Mouse (Mus musculus) heart, adult 8-10 months (tissue): ENCODE results near the gene Supt20. TPM values are rescaled to one million over a fixed set of nuclear protein-coding genes. Genes with fewer than 3 reads are reported as not detected.
"Not testable (repeated sequence)": the region's sequence is repeated elsewhere in the genome, so short reads cannot be mapped to it uniquely, and the experiment has no call there.

ENCODE experiments used
- DNase-seq: peaks from one replicate; pipeline ENCODE4 v3.0.0; 2022; ENCODE audit warnings: low spot score
- total RNA-seq, 4 experiments: library from RNA; stranded (reverse); gene quantifications; 2 replicates each; pipeline ENCODE4 v1.2.4; 2022

Gene Supt20
- total RNA-seq, 4 experiments from 2014 or later: 16.7 to 22.3 (median 18.6) TPM

- DNase-seq: no peak
Measured at GRCm38 (mm10) chr3:54699759-54700301, 7.2 kb downstream of the Supt20 start.

DNA sequence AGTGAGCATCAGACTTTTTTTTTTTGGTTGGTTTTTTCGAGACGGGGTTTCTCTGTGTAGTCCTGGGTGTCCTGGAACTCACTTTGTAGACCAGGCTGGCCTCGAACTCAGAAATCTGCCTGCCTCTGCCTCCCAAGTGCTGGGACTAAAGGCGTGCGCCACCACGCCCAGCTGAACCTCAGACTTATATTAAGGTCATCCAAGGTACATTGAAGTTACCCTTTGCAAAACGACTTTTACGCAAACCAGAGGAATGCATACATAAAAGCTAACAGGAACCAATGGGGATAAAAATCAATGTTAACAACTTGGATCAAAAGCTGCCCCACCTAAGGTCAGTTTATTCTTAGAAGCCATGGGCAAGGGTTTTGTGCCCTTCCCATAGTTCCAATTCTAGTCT lies 11.5 kb downstream of the Supt20 start:
- not testable (repeated sequence) for DNase-seq

DNA sequence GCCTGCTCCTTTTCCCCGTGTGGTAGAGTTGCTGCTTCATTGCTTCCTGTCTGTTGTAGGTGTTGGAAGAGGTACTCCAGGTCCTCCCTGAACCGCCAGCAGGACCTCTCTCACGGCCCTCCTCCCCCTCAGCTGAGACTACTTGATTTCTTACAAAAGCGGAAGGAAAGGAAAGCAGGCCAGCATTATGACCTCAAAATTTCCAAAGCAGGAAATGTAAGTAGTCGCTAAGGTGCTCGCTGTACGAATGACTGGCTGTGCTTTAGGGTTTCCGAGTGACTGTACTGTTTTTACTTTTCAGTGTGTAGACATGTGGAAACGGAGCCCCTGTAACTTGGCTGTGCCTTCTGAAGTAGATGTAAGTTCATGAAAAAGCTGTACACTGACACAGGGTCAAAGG lies 16.4 kb downstream of the Supt20 start:
- peak; percentile 30 for DNase-seq

DNA sequence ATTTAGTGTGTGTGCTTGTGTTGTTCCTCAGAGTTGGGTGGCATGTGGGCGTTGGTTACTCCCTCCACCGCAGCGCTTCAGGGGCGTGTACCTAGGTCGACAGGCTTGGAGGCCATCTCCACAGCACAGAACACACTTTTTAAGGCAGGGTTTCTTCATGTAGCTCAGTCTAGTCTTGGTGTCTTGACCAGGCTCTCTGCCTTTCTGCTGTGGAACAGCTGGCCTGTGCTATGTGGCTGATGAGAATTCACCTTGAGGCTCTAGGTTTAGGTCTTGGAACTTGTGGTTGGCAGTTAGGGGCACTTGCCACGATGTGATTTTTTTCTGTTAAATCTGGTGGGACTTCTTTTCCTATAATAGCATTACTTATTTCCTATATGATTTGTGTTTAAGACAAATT lies 21.6 kb downstream of the Supt20 start, which contains the start of gene Gm21958:
TSS of gene Gm21958 (minus strand) at position 101 of the 400 bp plus-strand sequence.
- no peak for DNase-seq

DNA sequence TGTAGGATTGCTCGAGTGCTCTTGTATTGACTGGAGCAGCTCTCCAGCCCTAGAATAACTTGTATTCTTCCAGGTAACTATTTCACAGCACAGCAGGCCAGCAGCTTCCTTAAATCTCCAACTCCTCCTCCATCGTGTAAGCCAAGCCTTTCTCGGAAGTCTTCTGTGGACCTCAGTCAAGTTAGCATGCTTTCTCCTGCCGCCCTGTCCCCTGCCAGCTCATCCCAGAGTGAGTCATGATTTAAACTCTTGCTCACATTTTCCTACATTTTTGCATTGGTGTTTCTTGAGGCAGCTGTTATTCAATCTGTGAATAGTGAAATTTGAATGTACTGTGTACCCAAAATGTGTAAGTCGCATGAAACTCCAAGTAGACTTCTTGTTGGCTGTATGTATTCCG lies 22.9 kb downstream of the Supt20 start:
- DNase-seq: no peak

DNA sequence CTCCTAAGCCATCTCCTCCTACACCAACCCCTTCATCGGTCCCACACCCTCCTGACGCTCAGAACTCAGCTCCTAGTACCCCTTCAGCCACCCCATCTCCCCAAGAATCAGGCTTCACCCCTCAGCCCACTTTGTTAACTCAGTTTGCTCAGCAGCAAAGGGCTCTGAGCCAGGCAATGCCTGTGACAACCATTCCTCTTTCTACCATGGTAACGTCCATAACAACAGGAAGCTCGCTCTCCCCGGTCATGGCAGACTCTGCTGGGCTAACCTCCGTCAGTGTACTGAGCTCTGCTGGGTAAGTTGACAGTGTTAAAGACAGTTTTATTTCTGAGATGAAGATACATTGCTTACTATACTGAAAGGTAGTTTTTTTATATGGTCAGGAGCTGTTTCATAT lies 24.7 kb downstream of the Supt20 start:
- DNase-seq: no peak

GRCm38 (mm10) chr3:54718947-54719346 lies 26.3 kb downstream of the Supt20 start:
- DNase-seq: no peak

GRCm38 (mm10) chr3:54723741-54724500 lies 31.3 kb downstream of the Supt20 start:
- DNase-seq: no peak

DNA sequence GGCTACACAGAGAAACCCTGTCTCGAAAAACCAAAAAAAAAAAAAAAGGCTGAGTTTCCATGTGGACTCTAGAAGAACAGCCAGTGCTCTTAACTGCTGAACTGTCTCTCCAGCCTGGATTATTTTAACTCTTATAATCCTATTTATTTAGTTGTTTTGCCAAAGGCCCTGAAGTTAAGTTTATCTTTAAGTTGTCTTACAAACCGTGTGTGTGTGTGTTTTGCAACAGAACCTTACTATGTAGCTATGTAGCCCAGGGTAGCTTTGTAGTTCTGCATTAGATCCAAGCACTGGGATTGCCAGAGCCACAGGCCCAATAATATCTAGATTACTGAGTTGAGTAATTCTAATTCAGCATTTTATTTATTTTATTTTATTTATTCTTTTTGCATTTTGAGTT lies 32.7 kb downstream of the Supt20 start:
- DNase-seq: no peak

DNA sequence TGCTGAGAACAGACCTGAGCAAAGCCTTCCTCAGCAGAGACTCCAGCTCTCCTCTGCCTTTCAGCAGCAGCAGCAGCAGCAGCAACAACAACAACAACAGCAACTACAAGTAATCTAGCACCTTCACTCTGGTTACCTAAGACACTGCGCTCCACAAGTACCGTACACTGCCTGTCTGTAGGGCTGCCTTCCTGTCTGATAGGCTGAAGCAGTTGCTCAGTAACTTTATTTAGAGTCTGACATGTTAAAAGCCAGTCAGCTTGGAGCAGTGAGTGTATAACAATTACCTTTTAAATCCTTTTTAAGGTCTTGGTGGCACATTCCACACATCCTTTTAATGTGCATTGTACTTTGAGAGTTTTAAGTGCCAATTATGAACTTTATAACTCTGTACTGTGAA lies 35.0 kb downstream of the Supt20 start:
- DNase-seq: no peak

DNA sequence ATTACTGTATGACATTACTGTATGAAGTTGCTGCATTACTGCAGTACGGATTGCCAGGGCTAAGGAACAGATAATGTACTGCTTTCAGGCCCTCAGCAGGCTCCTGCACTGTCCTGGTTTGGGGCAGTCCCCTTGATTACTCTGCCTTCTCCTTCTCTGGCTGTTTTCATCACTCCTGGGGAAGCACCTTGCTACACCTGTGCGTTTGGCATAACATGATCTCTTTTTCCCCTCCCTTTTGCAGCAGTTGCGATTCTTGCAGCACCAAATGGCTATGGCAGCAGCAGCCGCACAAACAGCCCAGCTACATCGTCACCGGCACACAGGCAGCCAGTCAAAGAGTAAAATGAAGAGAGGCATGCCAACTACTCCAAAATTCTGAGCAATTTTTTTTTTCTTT lies 35.5 kb downstream of the Supt20 start:
- DNase-seq: no peak

GRCm38 (mm10) chr3:54731626-54732150 lies 39.1 kb downstream of the Supt20 start:
- DNase-seq: no peak

DNA sequence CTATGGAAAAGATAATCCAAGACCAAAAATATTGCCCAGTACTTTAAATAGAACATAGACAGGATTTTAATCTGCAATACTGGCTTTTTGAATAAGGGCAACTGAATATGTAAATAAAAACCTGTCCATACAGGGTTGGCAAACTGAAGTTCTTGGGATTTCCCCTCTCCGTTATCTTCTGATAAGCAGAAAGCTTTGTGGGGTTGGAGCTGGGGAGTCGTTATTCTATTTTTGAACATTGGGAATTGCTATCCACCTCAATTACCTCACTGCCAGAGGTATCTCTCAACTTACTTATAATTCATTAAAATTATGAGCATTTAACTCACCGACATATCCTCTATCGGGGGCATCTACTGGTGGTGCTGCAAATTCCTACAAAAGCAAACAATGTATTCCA lies 39.8 kb downstream of the Supt20 start:
- no peak for DNase-seq

DNA sequence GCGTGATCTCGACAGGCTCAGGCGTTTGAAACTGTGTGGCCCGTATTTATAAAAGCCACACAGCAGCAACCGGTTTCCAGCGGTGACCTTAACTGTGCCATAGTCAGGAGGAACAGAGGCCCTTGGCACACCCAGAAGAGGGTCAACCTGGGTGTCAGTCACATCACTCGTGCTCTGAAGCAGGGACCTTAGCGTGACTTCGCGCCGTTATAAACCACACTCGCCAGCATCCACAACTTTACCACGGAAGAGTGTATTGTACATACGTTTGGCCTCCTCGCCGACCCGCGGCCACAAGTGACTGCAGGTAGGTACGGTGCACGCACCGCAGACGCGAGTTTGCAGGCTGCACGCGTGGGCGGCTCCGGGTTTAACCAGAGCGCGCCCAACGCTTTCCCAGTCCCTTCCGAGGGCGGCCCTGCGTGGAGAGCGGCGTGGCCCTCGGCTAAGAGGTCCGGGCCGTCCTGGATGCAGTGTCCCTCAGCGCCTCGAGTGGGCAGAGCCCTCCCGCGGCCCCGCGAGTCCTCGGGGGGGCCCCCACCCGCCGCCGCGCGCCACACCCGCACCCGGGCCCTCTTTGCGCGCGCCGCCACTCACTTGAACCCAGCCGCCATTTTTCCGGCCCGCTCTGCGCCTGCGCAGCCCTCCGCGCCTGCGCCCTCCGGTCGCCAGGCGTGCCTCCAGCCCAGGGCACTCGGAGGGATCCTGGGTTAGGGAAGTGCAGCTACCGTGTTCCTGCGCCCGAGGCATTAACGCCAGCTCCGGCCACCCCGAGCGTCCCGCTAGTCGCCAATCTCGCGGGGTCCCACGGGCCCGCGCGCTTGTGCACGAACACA lies 42.0 kb downstream of the Supt20 start:
- DNase-seq: peak; percentile 90

DNA sequence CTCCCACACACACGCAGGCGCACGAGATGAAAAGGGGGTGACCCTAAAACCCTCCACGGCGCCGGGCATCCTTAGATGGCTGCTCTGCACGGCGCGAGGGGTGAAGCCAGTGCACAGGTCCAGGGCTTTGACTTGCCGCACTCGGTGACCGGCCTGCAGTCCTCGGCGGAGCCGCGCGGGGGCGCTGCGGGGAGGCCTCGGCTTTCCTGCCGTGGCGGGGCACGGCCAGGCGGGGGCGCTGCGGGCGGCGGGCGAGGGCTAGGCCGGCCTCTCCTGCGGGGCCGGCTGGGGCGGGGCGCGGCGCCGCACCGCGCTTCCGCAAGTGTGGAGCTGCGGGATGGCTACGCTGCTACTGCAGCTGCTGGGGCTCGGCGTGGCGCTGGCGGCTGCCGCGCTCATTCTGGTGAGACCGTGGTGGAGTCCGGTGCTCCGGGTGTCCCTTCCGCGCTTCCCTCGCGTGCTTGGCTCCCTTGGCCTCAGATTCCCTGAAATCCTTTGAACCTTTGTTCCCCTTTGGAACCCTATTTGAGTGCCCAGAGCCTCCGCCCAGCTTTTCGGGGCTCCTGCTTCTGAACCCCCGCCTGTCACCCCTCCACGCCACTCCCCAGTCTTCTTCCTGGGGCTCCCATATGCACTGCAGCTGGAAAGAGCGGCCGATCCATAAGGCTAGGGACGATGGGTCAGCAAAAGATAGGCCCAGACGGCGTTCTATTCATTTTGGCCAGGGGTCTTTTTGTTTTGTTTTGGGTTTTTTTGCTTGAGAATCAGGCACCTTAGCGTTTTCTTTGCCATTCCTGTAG lies 42.8 kb downstream of the Supt20 start, which contains the start of the genes Exosc8 and Alg5:
TSS of gene Exosc8 (minus strand) at position 147 of the 800 bp plus-strand sequence.
TSS of gene Alg5 (plus strand) at position 293 of the 800 bp plus-strand sequence.
- peak; percentile 86 for DNase-seq

DNA sequence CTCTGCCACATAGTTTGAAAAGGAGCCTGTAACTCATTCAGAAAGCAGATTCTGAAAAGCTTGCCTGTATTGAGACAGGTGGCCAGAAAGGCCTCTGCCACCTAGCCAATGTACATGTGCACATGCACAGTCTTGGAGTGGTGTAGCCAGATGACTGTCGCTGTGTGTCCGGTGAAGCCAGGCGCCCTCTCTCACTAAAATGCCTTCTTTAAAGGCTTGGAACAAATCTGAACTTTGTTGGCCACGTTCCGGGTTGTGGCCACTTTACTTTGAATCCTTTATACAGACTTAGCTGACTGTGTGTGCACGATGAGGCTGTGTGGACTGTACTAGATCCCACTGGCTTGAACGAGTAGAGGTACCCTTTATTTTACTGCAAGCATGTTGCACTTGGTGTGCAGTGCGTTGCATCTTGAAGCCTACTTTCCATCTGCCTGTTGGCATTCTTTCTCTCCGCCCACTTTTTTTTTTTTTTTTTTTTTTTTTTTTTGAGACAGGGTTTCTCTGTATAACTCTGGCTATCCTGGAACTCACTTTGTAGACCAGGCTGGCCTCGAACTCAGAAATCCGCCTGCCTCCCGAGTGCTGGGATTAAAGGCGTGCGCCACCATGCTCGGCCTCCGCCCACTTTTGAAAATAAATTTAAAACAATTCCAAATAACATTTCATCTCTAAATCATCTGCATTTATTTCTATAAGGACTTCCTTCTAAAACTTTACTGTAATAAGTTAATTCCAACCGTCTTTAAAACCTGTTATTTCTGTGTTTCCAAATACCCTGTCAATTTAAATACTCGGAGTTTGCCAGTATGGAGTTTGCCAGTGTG lies 43.7 kb downstream of the Supt20 start:
- no peak for DNase-seq

- DNase-seq: no peak
Measured at GRCm38 (mm10) chr3:54737317-54737716, 44.7 kb downstream of the Supt20 start.

DNA sequence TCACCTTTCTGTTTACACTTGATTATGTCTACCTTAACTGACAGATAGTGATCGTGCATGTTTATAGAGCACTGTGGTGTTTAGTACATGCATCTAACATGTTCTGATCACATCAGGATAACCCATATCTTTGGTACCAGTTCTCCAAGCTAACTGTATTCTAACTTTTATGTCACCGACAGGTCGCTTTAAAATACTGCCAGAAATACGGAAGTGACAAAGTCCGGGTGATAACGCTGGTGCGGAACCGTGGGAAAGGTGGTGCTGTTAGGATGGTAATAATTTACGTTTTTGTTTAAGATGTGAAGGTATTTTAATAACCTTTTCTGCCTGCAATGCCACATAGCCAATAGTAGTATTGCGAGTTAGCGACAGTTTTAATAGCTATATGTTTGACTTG lies 49.4 kb downstream of the Supt20 start:
- no peak for DNase-seq

DNA sequence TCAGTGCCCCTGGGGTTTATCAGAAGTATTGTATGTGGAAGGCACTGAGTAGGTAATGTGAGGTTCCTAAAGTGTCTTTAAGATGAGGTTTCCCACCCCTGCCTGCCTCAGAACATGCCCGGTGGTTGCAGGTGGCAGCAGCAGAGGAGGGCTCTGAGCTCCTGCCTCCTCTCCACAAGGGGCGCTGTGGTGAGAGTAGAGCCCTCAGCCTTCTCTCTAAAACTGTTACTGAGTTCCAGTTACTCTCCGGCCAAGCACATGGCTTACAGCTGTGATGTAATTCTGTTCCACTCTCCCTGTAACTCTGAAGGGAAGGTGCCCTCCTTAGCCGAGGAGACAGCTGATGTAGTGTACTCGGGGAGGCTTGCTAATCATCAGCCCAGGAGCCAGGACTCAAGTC lies 53.2 kb downstream of the Supt20 start:
- DNase-seq: no peak

- no peak for DNase-seq
Measured at GRCm38 (mm10) chr3:54753411-54753810, 60.8 kb downstream of the Supt20 start.
